Mouse (Mus musculus) cerebellum, adult 2 months (tissue): Measurements from ENCODE around the gene Usp24.

ENCODE experiments used
- CTCF ChIP-seq: fragments of 200-500 bp; IDR thresholded peaks from 2 replicates; pipeline ENCODE4 v1.5.1; 2011; ENCODE audit warnings: low read depth, mild to moderate bottlenecking, control low read depth, low read length, moderate library complexity, borderline replicate concordance; ENCODE audit not compliant: insufficient read depth
- POLR2A ChIP-seq: fragments of 200-500 bp; IDR thresholded peaks from 2 replicates; pipeline ENCODE4 v1.6.1; 2011; ENCODE audit warnings: low read length, control low read depth, borderline replicate concordance; ENCODE audit not compliant: insufficient read depth

DNA sequence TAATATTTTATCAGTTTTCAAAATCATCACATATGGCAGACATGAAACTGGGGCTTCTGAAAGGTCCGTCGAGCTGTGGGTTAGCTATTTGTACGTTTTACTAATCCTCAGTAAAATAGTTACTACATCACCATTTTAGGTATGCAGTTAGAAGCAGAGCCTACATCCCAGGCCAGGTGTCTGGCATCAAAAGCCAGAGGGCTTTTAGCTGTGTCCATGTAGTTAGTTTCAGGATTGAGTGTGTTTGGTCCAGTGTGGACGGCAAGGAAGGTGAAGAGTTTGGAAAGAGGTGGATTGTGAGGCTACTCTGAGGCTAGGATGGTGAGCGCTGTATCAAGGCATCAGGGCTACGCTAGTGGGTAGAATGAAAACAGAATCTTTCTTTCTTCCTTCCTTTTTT lies 3.0 kb downstream of the Usp24 start:
- TF ChIP-seq CTCF: no peak
- no peak for TF ChIP-seq POLR2A
